Comparison of ENCODE assay signal across 8 mouse cellular contexts in the genomic region with DNA sequence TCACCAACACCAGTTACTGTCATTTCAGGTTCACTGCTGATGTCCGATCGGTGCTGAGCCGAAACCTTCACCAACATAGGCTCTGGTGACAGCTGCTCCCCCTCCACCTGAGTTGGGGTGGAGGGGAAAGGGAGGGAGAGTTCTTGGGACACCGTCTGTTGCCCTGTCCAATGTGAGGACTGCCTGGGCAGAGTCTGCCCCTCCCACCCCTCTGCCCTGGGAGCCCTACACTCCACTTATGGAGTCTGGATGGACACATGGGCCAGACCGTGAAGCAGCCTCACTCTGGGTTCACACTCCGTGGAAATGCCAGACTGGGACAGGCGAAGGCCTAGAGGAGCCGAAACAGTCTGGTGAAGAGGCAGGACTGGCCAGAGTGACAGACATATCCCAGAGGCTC. TPM values are rescaled to one million over a fixed set of nuclear protein-coding genes. Genes with fewer than 3 reads are reported as not detected.
DNase-seq lines count a peak whose midpoint lies in the region; ATAC-seq and TF ChIP-seq lines count a peak whose summit lies in the region.
"Had no signal": no experiment of that assay in that cellular context is flagged by ENCODE, and none has a peak within 500 bp of the region (broad histone marks: within the 10 kb centered on the region; RNA-seq: fewer than 3 reads in every experiment).

No protein-coding gene starts in this region.

- H3K4me3 ChIP-seq in heart, embryonic 15.5 days: no peak overlapping the region
- H3K4me3 ChIP-seq in midbrain, embryonic 10.5 days: 0 out of 2 replicates have a peak overlapping the region, but pooled peaks have one; percentile 0
- no peak overlapping the region for H3K4me3 ChIP-seq in midbrain, postnatal 0 days (ENCODE audit: low read depth, low read length)
- H3K4me3 ChIP-seq in intestine, postnatal 0 days (ENCODE audit: low read depth, low read length): no peak overlapping the region
- H3K4me3 ChIP-seq in stomach, embryonic 14.5 days (ENCODE audit: low read depth, low read length): no peak overlapping the region

- ATAC-seq in heart, embryonic 15.5 days (replicated peaks; ENCODE audit: insufficient number of reproducible peaks, insufficient read depth, low FRiP score, low read depth): no peak
- no peak for ATAC-seq in midbrain, postnatal 0 days (ENCODE audit: low FRiP score)
- no peak for ATAC-seq in intestine, postnatal 0 days
- no peak for ATAC-seq in stomach, embryonic 14.5 days (ENCODE audit: insufficient number of reproducible peaks, insufficient read depth, low FRiP score, low read depth)
- ATAC-seq: inflammation-experienced regulatory T-cells, adult 6 months had no signal

- 85% methylated on average over 8 of the region's 8 CpGs for WGBS in heart, embryonic 15.5 days
- WGBS in midbrain, embryonic 10.5 days: 93% methylated on average over 8 of the region's 8 CpGs
- 87% methylated on average over 8 of the region's 8 CpGs for WGBS in midbrain, postnatal 0 days
- 90% methylated on average over 8 of the region's 8 CpGs for WGBS in intestine, postnatal 0 days
- WGBS in stomach, embryonic 14.5 days: 86% methylated on average over 8 of the region's 8 CpGs

- H3K36me3 ChIP-seq in heart, embryonic 15.5 days: peaks cover 63% of the 10 kb centered on the region
- peaks cover 74% of the 10 kb centered on the region for H3K36me3 ChIP-seq in midbrain, embryonic 10.5 days
- peaks cover 37% of the 10 kb centered on the region for H3K36me3 ChIP-seq in midbrain, postnatal 0 days (ENCODE audit: insufficient read depth, low read length)
- H3K36me3 ChIP-seq in intestine, postnatal 0 days (ENCODE audit: control insufficient read depth, insufficient read depth): peaks cover 63% of the 10 kb centered on the region
- H3K36me3 ChIP-seq in stomach, embryonic 14.5 days (ENCODE audit: control insufficient read depth, insufficient read depth, low read length): peaks cover 41% of the 10 kb centered on the region

- DNase-seq in heart, adult 8-10 months (ENCODE audit: low spot score): no peak
- DNase-seq in midbrain, embryonic 10.5 days (ENCODE audit: low spot score): no peak
- DNase-seq in midbrain, postnatal 0 days (ENCODE audit: low spot score): no peak
- no peak for DNase-seq in Muller cell, postnatal 12 days (ENCODE audit: inconsistent ontology term)

- peaks cover 27% of the 10 kb centered on the region for H3K4me1 ChIP-seq in heart, embryonic 15.5 days (replicated peaks)
- peaks cover 24% of the 10 kb centered on the region for H3K4me1 ChIP-seq in midbrain, embryonic 10.5 days
- no peaks in the 10 kb centered on the region; the same call in 1 of the 2 replicates for H3K4me1 ChIP-seq in midbrain, postnatal 0 days (ENCODE audit: insufficient read depth, low read length)
- H3K4me1 ChIP-seq in intestine, postnatal 0 days (replicated peaks; ENCODE audit: control insufficient read depth, insufficient read depth, low read length): no peaks in the 10 kb centered on the region
- peaks cover 8% of the 10 kb centered on the region; the same call in 1 of the 2 replicates for H3K4me1 ChIP-seq in stomach, embryonic 14.5 days (ENCODE audit: control insufficient read depth, insufficient read depth, low read length)

- H3K9ac ChIP-seq in heart, embryonic 15.5 days: no peak overlapping the region
- no peak overlapping the region for H3K9ac ChIP-seq in midbrain, postnatal 0 days (replicated peaks; ENCODE audit: low read length, poor library complexity, severe bottlenecking)
- H3K9ac ChIP-seq in intestine, postnatal 0 days (ENCODE audit: low read depth, low read length): no peak overlapping the region
- H3K9ac ChIP-seq in stomach, embryonic 14.5 days (replicated peaks; ENCODE audit: low read depth, low read length): no peak overlapping the region

- TF ChIP-seq CTCF in midbrain, postnatal 0 days (IDR thresholded peaks at IDR 0.05): no peak
- TF ChIP-seq CTCF in intestine, postnatal 0 days (IDR thresholded peaks at IDR 0.05; ENCODE audit: low read depth): no peak

- no peak overlapping the region for H3K4me2 ChIP-seq in heart, embryonic 15.5 days
- H3K4me2 ChIP-seq in midbrain, postnatal 0 days (ENCODE audit: low read depth, low read length, poor library complexity, severe bottlenecking): no peak overlapping the region
- H3K4me2 ChIP-seq in intestine, postnatal 0 days (replicated peaks; ENCODE audit: low read depth): no peak overlapping the region
- no peak overlapping the region for H3K4me2 ChIP-seq in stomach, embryonic 14.5 days (replicated peaks; ENCODE audit: low read depth, low read length)

- no peaks in the 10 kb centered on the region for H3K9me3 ChIP-seq in heart, embryonic 15.5 days (replicated peaks)
- no peaks in the 10 kb centered on the region for H3K9me3 ChIP-seq in midbrain, embryonic 10.5 days (replicated peaks)
- no peaks in the 10 kb centered on the region for H3K9me3 ChIP-seq in midbrain, postnatal 0 days (ENCODE audit: low read length)
- H3K9me3 ChIP-seq in intestine, postnatal 0 days (ENCODE audit: control insufficient read depth): no peaks in the 10 kb centered on the region
- no peaks in the 10 kb centered on the region for H3K9me3 ChIP-seq in stomach, embryonic 14.5 days (ENCODE audit: control insufficient read depth, low read depth, low read length)

- no peaks in the 10 kb centered on the region for H3K27me3 ChIP-seq in heart, embryonic 15.5 days
- no peaks in the 10 kb centered on the region for H3K27me3 ChIP-seq in midbrain, embryonic 10.5 days (ENCODE audit: low read depth, poor library complexity, severe bottlenecking)
- no peaks in the 10 kb centered on the region for H3K27me3 ChIP-seq in midbrain, postnatal 0 days (ENCODE audit: insufficient read depth, low read length)
- no peaks in the 10 kb centered on the region for H3K27me3 ChIP-seq in intestine, postnatal 0 days (replicated peaks; ENCODE audit: control insufficient read depth, insufficient read depth, low read length)
- no peaks in the 10 kb centered on the region for H3K27me3 ChIP-seq in stomach, embryonic 14.5 days (ENCODE audit: control insufficient read depth, insufficient read depth, low read length)

- peak overlapping the region; percentile 96 for H3K27ac ChIP-seq in heart, embryonic 15.5 days
- H3K27ac ChIP-seq in midbrain, embryonic 10.5 days (replicated peaks): no peak overlapping the region
- H3K27ac ChIP-seq in midbrain, postnatal 0 days (ENCODE audit: low read depth, low read length): no peak overlapping the region
- peak overlapping the region; percentile 89 for H3K27ac ChIP-seq in intestine, postnatal 0 days (ENCODE audit: low read depth, low read length)
- H3K27ac ChIP-seq in stomach, embryonic 14.5 days (ENCODE audit: low read length): peak overlapping the region; percentile 89; the same call in 1 of the 2 replicates

RNA-seq across cellular contexts. Expression of gene Gabarap, which starts 1.0 kb away (rescaled TPM):
- polyA plus RNA-seq in heart, embryonic 15.5 days (2015; fragmentation: Nextera tagmentation; extraction: Ambion mirVana): 402 and 455 TPM in 2 replicates
- total RNA-seq in heart, adult 8-10 months (2022): 100 to 1,000 TPM; 287 to 342 (median 325) TPM
- polyA plus RNA-seq in midbrain, embryonic 10.5 days (2016; fragmentation: Nextera tagmentation; extraction: Ambion mirVana): 409 and 454 TPM in 2 replicates
- 197 and 226 TPM in 2 replicates for total RNA-seq in midbrain, postnatal 0 days (2014; rRNA removed)
- polyA plus RNA-seq in midbrain, postnatal 0 days (2015; fragmentation: Nextera tagmentation; extraction: Ambion mirVana): 501 and 511 TPM in 2 replicates
- 1,065 and 1,136 TPM in 2 replicates for polyA plus RNA-seq in intestine, postnatal 0 days (2015; fragmentation: Nextera tagmentation; extraction: Ambion mirVana)
- 496 and 523 TPM in 2 replicates for polyA plus RNA-seq in stomach, embryonic 14.5 days (2014; fragmentation: Nextera tagmentation; extraction: Ambion mirVana)

RNA-seq across cellular contexts. Expression of gene Phf23, which starts 5.6 kb away (rescaled TPM):
- 38.4 and 42.4 TPM in 2 replicates for polyA plus RNA-seq in heart, embryonic 15.5 days (2015; fragmentation: Nextera tagmentation; extraction: Ambion mirVana)
- 10 to 100 TPM; 21.0 to 24.9 (median 23.6) TPM for total RNA-seq in heart, adult 8-10 months (2022)
- polyA plus RNA-seq in midbrain, embryonic 10.5 days (2016; fragmentation: Nextera tagmentation; extraction: Ambion mirVana): 95.1 and 96.3 TPM in 2 replicates
- 42.4 and 45.2 TPM in 2 replicates for total RNA-seq in midbrain, postnatal 0 days (2014; rRNA removed)
- polyA plus RNA-seq in midbrain, postnatal 0 days (2015; fragmentation: Nextera tagmentation; extraction: Ambion mirVana): 37.6 and 40.0 TPM in 2 replicates
- polyA plus RNA-seq in intestine, postnatal 0 days (2015; fragmentation: Nextera tagmentation; extraction: Ambion mirVana): 32.6 and 37.7 TPM in 2 replicates
- 40.2 and 47.9 TPM in 2 replicates for polyA plus RNA-seq in stomach, embryonic 14.5 days (2014; fragmentation: Nextera tagmentation; extraction: Ambion mirVana)

RNA-seq across cellular contexts. Expression of gene Elp5, which starts 7.6 kb away (rescaled TPM):
- 97.8 and 99.6 TPM in 2 replicates for polyA plus RNA-seq in heart, embryonic 15.5 days (2015; fragmentation: Nextera tagmentation; extraction: Ambion mirVana)
- total RNA-seq in heart, adult 8-10 months (2022): 10 to 100 TPM; 41.7 to 57.3 (median 48.1) TPM
- 151 and 155 TPM in 2 replicates for polyA plus RNA-seq in midbrain, embryonic 10.5 days (2016; fragmentation: Nextera tagmentation; extraction: Ambion mirVana)
- total RNA-seq in midbrain, postnatal 0 days (2014; rRNA removed): 109 and 157 TPM in 2 replicates
- polyA plus RNA-seq in midbrain, postnatal 0 days (2015; fragmentation: Nextera tagmentation; extraction: Ambion mirVana): 171 and 182 TPM in 2 replicates
- 56.8 and 57.7 TPM in 2 replicates for polyA plus RNA-seq in intestine, postnatal 0 days (2015; fragmentation: Nextera tagmentation; extraction: Ambion mirVana)
- polyA plus RNA-seq in stomach, embryonic 14.5 days (2014; fragmentation: Nextera tagmentation; extraction: Ambion mirVana): 104 and 111 TPM in 2 replicates

RNA-seq across cellular contexts. Expression of gene Ctdnep1, which starts 9.0 kb away (rescaled TPM):
- polyA plus RNA-seq in heart, embryonic 15.5 days (2015; fragmentation: Nextera tagmentation; extraction: Ambion mirVana): 19.9 and 21.6 TPM in 2 replicates
- total RNA-seq in heart, adult 8-10 months (2022): 100 to 1,000 TPM; 144 to 172 (median 168) TPM
- 20.5 and 26.3 TPM in 2 replicates for polyA plus RNA-seq in midbrain, embryonic 10.5 days (2016; fragmentation: Nextera tagmentation; extraction: Ambion mirVana)
- 39.6 and 42.9 TPM in 2 replicates for total RNA-seq in midbrain, postnatal 0 days (2014; rRNA removed)
- 22.3 and 24.1 TPM in 2 replicates for polyA plus RNA-seq in midbrain, postnatal 0 days (2015; fragmentation: Nextera tagmentation; extraction: Ambion mirVana)
- 23.2 and 24.1 TPM in 2 replicates for polyA plus RNA-seq in intestine, postnatal 0 days (2015; fragmentation: Nextera tagmentation; extraction: Ambion mirVana)
- polyA plus RNA-seq in stomach, embryonic 14.5 days (2014; fragmentation: Nextera tagmentation; extraction: Ambion mirVana): 27.2 and 29.5 TPM in 2 replicates

RNA-seq across cellular contexts. Expression of gene Dvl2, which starts 10.4 kb away (rescaled TPM):
- polyA plus RNA-seq in heart, embryonic 15.5 days (2015; fragmentation: Nextera tagmentation; extraction: Ambion mirVana): 17.4 and 24.8 TPM in 2 replicates
- 1 to 10 TPM; 4.0 to 6.4 (median 5.1) TPM for total RNA-seq in heart, adult 8-10 months (2022)
- polyA plus RNA-seq in midbrain, embryonic 10.5 days (2016; fragmentation: Nextera tagmentation; extraction: Ambion mirVana): 52.1 and 54.1 TPM in 2 replicates
- total RNA-seq in midbrain, postnatal 0 days (2014; rRNA removed): 31.5 and 33.3 TPM in 2 replicates
- 19.0 and 20.0 TPM in 2 replicates for polyA plus RNA-seq in midbrain, postnatal 0 days (2015; fragmentation: Nextera tagmentation; extraction: Ambion mirVana)
- polyA plus RNA-seq in intestine, postnatal 0 days (2015; fragmentation: Nextera tagmentation; extraction: Ambion mirVana): 9.1 TPM in 2 replicates
- polyA plus RNA-seq in stomach, embryonic 14.5 days (2014; fragmentation: Nextera tagmentation; extraction: Ambion mirVana): 29.0 and 29.9 TPM in 2 replicates

Comparison
In these comparisons a context has a peak if more than half of its experiments do, and no peak if none do; other contexts are left out.
1. H3K27ac ChIP-seq: peak in heart, embryonic 15.5 days (single experiment), intestine, postnatal 0 days (single experiment) and stomach, embryonic 14.5 days (single experiment); none in midbrain, embryonic 10.5 days (single experiment) and midbrain, postnatal 0 days (single experiment).